ENCODE assay signal across 9 mouse cellular contexts in the genomic region with DNA sequence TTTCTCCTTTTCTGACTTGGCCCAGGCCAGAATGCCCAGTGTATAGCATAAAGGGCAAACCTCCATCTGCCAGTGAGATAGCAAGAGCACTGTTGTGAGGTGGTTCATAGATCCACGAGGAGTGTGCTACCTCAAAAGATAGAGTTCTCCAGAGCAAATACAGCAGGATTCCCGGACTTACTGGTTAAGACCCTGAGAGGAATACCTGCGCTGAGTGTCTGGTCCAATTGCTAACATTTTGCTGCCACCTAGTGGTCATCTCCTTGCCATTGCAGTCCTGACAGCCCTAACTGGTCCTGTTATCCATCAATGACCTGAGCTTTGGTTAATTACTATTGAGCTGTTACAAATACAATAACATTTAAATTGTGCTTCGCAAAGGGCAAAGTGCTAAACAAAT.
DNase-seq lines count a peak whose midpoint lies in the region; ATAC-seq and TF ChIP-seq lines count a peak whose summit lies in the region.
"Had no signal": no experiment of that assay in that cellular context is flagged by ENCODE, and none has a peak within 500 bp of the region (broad histone marks: within the 10 kb centered on the region; RNA-seq: fewer than 3 reads in every experiment).

No protein-coding gene starts in this region.

- no peak for TF ChIP-seq POLR2A in ES-Bruce4 (IDR thresholded peaks at IDR 0.05; ENCODE audit: insufficient read depth, low read length)
- TF ChIP-seq POLR2A in brain, embryonic 14.5 days (IDR thresholded peaks at IDR 0.05; ENCODE audit: borderline replicate concordance, extremely low read depth, insufficient read depth, insufficient read length, poor library complexity, severe bottlenecking) = no peak
- no peak for TF ChIP-seq POLR2A in thymus, adult 2 months (IDR thresholded peaks at IDR 0.05; ENCODE audit: control insufficient read depth, extremely low read depth, insufficient read depth, low read length, poor library complexity)

- WGBS in thymus, adult 2 months = 9% methylated on average over 4 of the region's 4 CpGs

- no peak for TF ChIP-seq EP300 in ES-Bruce4 (IDR thresholded peaks at IDR 0.05; ENCODE audit: insufficient read depth, low read depth, low read length)

- H3K9me3 ChIP-seq in ES-Bruce4 (replicated peaks; ENCODE audit: control insufficient read depth, insufficient read depth, low read length, poor library complexity, severe bottlenecking) = no peaks in the 10 kb centered on the region
- H3K9me3 ChIP-seq: heart, embryonic 15.5 days had no signal

- H3K9ac ChIP-seq in ES-Bruce4 (ENCODE audit: low read depth, poor library complexity, severe bottlenecking) = no peak overlapping the region
- H3K9ac ChIP-seq: heart, embryonic 15.5 days had no signal

- no peak overlapping the region for H3K4me3 ChIP-seq in ES-Bruce4 (ENCODE audit: low read depth, low read length)
- H3K4me3 ChIP-seq in thymus, adult 2 months (ENCODE audit: control insufficient read depth, insufficient read depth, low read length) = no peak overlapping the region
- H3K4me3 ChIP-seq: heart, embryonic 15.5 days had no signal

- ATAC-seq in neutrophil, adult 5-6 weeks (ENCODE audit: extremely low read depth, insufficient number of reproducible peaks, low FRiP score, poor library complexity, severe bottlenecking) = peak; percentile 90

- H3K27ac ChIP-seq in ES-Bruce4 (ENCODE audit: insufficient read depth, low read length) = no peak overlapping the region
- no peak overlapping the region for H3K27ac ChIP-seq in thymus, adult 2 months (ENCODE audit: control insufficient read depth, insufficient read depth, low read length)
- H3K27ac ChIP-seq: heart, embryonic 15.5 days had no signal

- TF ChIP-seq CTCF in ES-Bruce4 (IDR thresholded peaks at IDR 0.05; ENCODE audit: low read depth, low read length) = peak; percentile 62
- TF ChIP-seq CTCF in brain, embryonic 14.5 days (IDR thresholded peaks at IDR 0.05; ENCODE audit: borderline replicate concordance, extremely low read depth, insufficient read depth, insufficient read length) = peak; percentile 93
- TF ChIP-seq CTCF in thymus, adult 2 months (IDR thresholded peaks at IDR 0.05; ENCODE audit: borderline replicate concordance, control insufficient read depth, extremely low read depth, insufficient read depth, low read length, poor library complexity) = no peak

- no peaks in the 10 kb centered on the region for H3K27me3 ChIP-seq in ES-Bruce4 (ENCODE audit: control insufficient read depth, insufficient read depth, low read length, poor library complexity, severe bottlenecking)
- H3K27me3 ChIP-seq in thymus, adult 2 months (ENCODE audit: control insufficient read depth, insufficient read depth, low read length) = no peaks in the 10 kb centered on the region
- H3K27me3 ChIP-seq: heart, embryonic 15.5 days had no signal

- H3K36me3 ChIP-seq in ES-Bruce4 (ENCODE audit: control insufficient read depth, insufficient read depth, low read length, poor library complexity, severe bottlenecking) = no peaks in the 10 kb centered on the region
- H3K36me3 ChIP-seq in thymus, adult 2 months (ENCODE audit: control insufficient read depth, insufficient read depth, low read length) = no peaks in the 10 kb centered on the region
- H3K36me3 ChIP-seq: heart, embryonic 15.5 days had no signal

- DNase-seq in brain, embryonic 14.5 days (ENCODE audit: low read depth) = peak; percentile 96
- peak; percentile 43 for DNase-seq in fibroblast of lung, adult 2 months (ENCODE audit: low read depth)
- peak; percentile 8 for DNase-seq in heart, postnatal 25 days (ENCODE audit: low spot score)
- DNase-seq in kidney, postnatal 4 days = peak; percentile 59 to 70
- DNase-seq in lung, adult 18-20 months = peak; percentile 50 to 67
- DNase-seq in thymus, adult 2 months = peak; percentile 57

- intact Hi-C loops in heart, postnatal 25 days (cut with DNase I) = loop anchor here (1.0 to 2.0 kb wide), 4 partner anchors 192 to 983 kb away; no protein-coding TSS in a partner anchor

- no peaks in the 10 kb centered on the region for H3K4me1 ChIP-seq in ES-Bruce4 (ENCODE audit: control insufficient read depth, insufficient read depth, low read length)
- H3K4me1 ChIP-seq in thymus, adult 2 months (replicated peaks; ENCODE audit: control insufficient read depth, insufficient read depth, low read length) = no peaks in the 10 kb centered on the region
- H3K4me1 ChIP-seq: heart, embryonic 15.5 days had no signal

Comparison
In these comparisons a context has a peak if more than half of its experiments do, and no peak if none do; other contexts are left out.
1. DNase-seq: peak in every context shown above with its lines; median percentile 96 in brain, embryonic 14.5 days; 64 in kidney, postnatal 4 days; 58 in lung, adult 18-20 months; 57 in thymus, adult 2 months; 43 in fibroblast of lung, adult 2 months; 8 in heart, postnatal 25 days.